Mouse (Mus musculus) CD4-positive helper T cell, adult 2 months (primary cell): Measurements from ENCODE around the gene Lpar4.
A peak's percentile ranks its signal among the peaks of the same experiment; 100 is the strongest.

ENCODE experiments used
- DNase-seq: peaks from one replicate; pipeline ENCODE4 v3.0.0-alpha.2; 2012; ENCODE audit warnings: low read depth, missing footprints, low spot score

Gene Lpar4

DNA sequence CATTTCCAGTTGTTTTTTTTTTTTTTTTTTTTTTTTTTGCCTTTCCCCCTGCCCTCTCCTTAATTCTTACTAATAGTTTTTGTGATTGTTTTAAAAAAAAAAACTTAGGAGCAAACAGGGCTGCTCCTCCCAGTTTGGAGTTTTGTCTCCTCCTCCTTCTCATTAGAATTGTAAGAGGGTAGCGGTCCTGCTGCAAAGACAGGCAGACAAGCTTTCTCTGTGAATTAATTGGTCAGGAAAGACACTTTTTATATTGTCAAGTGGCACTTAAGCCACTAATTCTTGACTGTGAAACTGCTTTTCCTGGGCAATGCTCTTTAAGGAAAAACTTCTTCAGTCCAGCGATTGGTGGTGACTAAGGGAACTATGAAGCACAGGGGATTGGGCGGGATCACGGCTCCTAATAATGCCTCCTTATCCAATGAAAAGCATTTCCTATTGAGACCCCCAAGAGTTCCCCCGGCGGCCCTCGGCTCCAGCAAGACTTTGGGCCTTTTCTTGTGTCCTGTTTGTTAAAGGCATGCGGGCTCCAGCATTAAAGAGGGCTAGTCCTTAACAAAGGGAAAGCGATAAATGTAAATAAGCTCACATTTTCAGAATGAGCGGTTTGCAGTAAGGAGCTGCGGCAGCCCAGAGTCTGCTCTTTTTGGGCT lies at the start of gene Lpar4:
TSS of gene Lpar4 (plus strand) at position 451 of the 653 bp plus-strand sequence.
- no peak for DNase-seq

DNA sequence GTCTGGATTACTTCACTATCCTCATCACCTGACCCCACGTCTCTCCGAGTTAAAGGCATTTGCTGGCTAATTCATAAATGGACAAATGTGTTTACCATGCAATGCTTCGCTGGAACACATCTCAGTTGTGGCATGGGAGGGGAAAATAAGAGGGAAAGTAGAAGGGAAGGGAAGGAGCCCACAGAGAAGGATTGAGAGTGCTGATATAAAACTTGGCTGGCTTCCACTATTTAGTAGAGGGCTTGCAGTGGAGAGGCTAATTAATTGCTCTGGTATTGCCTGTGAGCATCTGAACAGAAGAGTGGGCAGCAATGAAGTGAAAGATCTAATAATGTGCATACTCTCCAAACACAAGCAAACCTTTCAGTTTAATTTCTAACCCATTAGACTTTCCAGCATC lies 49.0 kb upstream of the Lpar4 start:
- DNase-seq = no peak

DNA sequence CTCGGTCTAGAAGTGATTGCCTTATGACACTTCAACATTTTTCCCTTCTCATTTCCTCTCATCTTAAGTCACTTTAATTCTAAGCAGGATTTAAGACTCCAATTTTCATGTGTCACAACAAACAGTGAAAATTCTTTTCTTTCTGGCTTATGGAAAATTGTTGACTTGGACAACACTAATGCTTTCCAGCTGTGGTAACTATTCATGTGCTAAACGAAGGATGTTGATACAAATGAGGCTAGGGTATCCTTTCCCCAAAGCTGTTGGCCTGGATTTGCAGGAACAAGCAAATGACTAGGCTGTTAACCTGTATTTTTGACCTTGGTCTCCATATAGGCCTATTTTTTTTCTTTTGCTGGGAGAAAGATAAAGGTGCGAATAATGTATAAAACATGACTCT lies 48.5 kb upstream of the Lpar4 start:
- no peak for DNase-seq

- no peak for DNase-seq
These were observed 48.1 kb upstream of the Lpar4 start for GRCm38 (mm10) chrX:106872315-106872714.

DNA sequence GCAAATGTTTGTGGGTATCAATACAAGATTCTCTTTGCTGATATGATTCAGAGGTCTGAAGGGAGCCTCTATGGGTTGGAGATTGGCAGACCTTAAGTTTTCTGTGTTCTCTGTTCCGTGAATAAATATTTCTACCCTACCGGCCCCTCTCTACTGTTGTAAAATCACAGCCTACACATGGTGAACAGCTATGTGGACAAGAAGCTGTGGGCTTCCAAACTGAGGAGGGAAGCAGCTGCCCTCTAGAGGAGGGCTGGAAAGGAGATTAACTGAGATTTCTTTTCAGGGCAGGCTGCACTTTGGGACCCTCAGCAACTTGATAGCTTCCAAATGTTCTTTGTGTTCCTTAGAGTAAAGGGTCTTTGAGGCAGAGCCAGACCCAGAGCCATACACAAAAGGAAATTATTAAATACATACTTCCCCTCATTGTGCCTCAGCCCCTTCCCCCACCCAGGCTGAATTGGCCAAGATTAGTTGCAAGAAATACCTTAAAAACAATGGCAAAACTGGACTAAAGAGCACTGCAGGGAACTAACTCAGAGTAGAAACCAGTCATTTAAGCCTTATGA lies 22.6 kb upstream of the Lpar4 start:
- DNase-seq = no peak

- no peak for DNase-seq
These were observed 599 bp downstream of the Lpar4 start for GRCm38 (mm10) chrX:106920828-106921619.

- no peak for DNase-seq
These were observed 4.1 kb downstream of the Lpar4 start for GRCm38 (mm10) chrX:106924572-106924971.

- DNase-seq = no peak
These were observed 18.9 kb downstream of the Lpar4 start for GRCm38 (mm10) chrX:106939326-106939725.

GRCm38 (mm10) chrX:106950558-106950957 lies 30.1 kb downstream of the Lpar4 start:
- DNase-seq = no peak

DNA sequence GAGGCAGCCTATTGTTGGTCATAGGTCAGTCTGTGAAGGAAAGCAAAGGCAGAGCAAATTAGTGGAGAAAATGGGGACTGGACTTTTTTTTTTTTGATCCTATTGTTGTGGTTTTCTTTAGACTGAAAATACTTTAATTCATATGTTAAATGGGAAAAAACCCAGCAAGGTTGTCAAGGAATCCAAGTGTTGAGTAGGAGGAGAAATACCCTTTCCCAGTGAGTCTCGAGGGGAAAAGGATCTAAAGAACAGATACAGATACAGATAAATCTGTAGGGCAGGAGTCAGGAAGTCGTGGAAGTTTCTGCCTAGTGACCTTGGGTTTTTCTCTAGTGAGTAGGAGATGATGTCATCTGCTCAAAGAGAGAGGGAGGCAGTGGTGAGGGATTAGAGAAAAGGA lies 30.6 kb downstream of the Lpar4 start:
- DNase-seq = no peak

- no peak for DNase-seq
These were observed 33.4 kb downstream of the Lpar4 start for GRCm38 (mm10) chrX:106953840-106954239.

DNA sequence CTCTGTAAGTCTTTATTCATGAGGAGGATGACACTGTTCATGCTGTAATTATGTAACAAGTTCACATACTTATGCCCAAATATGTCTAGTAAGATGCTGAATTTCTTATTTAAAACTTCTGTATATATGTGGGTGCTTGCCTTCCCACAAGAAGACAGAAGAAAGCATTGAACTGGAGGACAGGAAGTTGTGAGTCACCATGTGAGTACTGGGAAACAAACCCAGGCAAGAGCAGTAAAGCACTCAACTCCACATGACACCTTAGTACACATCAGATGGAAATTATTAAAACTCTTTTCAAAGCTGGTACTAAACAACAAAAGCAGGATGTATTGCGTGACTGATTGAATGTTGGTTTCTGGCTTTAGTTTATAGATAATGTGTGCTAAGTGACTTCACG lies 41.8 kb downstream of the Lpar4 start:
- DNase-seq = peak; percentile 48

DNA sequence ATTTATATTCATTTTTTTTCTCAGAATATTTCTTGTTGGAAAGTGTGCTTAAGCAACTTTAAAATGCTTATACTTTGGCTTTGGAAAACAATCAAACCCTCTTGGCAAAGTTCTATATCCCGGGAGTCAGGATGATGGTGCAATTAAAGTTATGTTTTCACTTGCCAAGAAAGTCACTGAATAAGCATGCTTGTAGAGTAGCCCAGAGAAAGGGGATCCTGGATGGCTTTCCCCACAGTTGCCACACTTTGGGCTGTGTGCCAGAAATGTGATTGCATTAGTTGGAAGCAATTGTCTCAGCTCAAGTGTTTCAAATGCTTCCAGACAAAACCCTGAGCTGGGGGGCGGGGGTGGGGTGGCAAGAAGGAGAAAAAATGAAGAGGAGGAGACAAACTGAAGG lies 43.9 kb downstream of the Lpar4 start:
- no peak for DNase-seq
